Mouse (Mus musculus) induced T-regulatory cell, adult 2 months (primary cell): ENCODE data around the gene Pum3.

Experiments used
- DNase-seq: peaks from one replicate; pipeline ENCODE4 v3.0.0-alpha.2; 2012; ENCODE audit warnings: low read depth

Gene Pum3

DNA sequence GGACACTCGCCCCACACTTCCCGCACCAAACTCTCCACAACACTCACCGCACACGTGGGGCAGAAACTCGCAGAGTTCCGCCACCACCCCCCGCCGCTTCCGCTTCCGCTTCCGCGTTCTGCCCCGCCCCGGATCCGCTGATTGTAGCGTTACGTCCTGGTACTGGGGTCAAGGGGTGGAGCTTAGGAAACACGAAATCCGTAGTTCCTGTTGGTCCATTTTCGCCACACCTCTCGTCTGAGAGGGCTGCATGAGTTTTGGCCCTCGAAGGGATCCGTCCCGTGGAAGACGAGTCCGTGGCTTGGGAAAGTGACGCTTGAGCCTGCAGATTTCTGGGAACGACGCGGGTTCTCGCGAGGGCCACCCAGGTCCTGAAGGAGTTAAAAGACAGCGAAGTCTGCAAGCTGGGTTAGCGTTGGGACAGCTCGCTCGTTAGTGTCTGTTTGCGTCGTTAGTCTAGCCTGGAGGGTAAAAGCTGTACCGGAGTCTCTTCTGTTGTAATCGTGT lies at the start of gene Pum3:
Gene Pum3 (minus strand): TSS at position 81 of the 507 bp plus-strand sequence.
- peak; percentile 98 for DNase-seq

DNA sequence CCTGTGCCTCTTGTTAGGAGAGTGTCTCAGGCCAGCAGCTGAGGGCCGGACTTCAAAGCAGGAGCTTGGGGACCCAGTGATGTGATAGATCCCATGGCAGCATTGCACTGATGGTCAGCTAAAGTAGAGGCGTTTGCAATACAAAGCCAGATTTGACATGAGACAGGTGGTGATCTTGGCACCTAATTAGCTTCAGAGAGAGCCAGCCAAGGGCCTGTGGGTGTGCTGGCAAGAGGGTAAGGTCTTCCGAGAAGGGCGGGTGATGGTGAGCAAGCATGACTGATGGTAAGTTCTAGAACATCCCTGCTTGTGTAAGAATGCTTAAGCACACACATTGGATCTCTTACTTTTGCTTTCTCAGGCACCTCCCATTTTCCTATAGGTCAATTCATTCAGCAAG lies 37.1 kb upstream of the Pum3 start:
- no peak for DNase-seq

DNA sequence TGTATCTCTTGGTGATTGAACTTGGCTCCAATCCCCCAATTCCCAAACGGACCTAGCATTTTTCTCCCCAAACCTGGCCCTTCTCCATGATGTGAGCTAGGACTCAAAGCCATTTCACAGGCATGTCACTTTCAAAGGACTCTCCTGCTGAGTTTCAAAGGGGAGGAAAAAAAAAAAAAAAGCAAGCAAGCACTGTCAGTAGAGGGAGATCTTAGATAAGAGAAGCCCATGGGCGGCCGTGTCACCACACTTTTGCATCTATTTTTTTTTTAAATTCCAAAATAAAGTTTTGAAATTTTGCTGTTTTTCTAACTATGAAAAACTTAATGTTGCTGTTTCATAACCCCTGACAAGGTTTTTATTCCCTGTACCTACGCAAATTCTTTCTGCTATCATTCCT lies 33.0 kb upstream of the Pum3 start:
- no peak for DNase-seq

DNA sequence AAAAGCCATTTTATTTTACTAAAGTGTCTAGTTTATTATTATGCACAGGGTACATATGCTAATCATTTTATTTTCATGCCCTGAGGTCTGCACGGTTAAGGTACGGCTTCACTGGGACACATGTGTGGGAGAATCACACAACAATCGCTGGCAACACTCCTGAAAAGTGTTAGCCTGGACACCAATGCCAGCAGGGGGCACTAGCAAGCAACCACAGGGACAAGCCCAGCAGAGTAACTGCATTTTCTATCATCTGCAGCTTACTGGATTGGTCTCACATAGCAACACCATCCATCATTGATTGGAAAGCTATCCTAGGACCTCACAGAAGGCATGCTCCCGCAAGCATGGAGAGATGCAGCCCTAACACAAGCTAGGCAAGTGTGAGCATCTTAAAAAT lies 20.8 kb upstream of the Pum3 start:
- DNase-seq, result peak; percentile 48

DNA sequence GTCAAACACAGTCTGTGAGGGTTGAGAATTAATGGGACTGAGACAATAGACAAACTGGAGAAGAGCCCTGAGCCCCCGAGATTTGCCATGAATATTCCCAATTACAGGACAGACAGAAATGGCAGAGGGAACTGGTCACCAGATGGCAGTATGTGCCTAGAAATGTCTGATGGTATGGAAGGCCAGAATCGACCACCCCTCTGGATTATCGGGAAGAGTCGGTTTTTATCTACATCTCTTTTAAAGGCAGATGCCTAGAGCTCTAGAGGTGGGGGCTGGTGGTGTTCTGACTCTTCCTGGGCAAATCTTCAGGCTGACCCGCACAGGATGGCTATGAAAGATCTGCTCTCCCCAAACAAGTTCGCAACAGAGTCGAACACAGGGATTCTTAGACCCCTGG lies 17.9 kb upstream of the Pum3 start:
- no peak for DNase-seq

DNA sequence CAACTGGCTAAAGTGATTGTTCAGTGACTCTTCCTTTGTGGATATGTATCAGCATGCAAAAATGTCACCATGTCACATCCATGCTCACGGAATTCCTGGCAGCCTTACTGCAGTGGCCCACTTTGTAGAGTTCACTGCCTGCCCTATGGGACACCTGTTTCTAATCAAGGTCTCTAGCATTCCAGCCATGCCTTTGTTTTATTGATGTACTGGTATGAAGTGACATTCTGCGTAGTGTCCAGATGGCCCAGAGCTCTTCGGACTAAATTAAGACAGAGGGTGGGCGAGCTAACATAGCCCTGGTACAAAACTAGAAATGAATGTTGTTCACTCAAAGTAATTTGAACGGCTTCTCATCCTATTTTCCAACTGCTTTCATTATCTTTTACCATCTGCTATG lies 11.5 kb upstream of the Pum3 start:
- no peak for DNase-seq

DNA sequence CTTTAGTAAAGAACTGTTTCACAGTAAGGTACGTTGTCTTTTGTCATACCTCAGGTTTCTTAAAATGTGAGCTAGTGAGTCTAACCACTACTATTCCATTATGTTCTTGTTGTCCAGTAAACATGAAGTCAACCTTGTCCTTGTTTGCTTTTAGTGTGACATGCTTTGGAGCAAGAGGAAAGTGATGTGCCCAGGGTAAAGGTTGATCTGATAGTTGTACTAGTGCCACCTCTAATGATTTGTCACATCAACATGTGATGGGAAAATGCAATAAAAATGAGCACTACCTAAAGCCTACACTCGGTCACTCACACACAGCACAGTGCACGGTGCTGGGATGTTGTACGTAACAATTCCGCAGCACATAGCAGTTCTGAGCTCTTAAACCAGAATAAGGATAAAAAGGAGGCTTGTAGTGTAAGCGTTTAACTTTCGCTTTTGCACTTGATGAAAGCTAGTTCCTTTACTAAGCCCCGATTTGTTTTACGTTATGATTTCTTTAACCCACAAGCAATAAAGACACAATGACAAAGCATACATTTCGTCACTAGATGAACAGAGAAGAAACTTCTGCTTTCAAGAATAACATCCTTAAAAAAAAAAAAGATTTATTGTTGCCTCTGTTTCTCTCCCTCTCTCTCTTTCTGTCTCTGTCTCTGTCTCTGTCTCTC lies 8.5 kb upstream of the Pum3 start:
- peak; percentile 31 for DNase-seq

DNA sequence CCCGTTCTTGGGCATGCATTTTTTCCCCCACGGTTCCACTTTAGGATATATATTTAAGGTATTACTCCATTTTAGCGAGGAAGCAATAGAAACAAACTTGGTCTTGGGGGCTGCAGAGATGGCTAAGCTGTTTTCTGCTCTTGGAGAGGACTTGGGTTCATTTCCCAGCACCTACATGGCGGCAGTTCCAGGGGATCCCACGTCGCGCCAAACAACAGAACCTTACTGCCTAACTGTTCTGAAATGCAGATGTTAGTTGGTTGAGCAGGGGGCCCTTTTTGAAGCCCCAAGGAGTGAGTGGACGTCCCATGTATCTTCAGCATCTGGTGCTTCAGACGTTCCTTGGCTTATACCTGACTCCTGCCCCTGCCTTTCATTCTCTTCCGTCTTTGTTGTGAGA lies 781 bp upstream of the Pum3 start:
- peak; percentile 39 for DNase-seq

DNA sequence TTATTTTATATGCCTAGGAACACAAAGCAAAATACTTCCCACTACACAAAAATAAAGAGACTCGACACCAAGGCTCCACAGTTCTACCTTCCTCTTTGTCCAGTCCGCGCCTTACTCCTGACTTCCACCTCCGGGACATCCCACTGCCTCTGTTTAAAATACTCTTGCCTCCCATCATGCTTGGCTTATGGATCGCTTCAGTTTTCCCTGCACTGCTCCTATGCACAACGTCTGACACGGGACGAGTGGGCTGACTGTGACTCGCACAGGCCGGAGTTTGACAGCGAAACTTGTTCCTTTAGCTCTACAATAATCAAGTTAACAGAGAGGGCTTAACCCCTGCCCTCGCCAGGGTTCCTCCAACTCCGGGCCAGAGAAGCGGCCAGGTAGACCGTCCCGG lies 344 bp downstream of the Pum3 start:
- no peak for DNase-seq

DNA sequence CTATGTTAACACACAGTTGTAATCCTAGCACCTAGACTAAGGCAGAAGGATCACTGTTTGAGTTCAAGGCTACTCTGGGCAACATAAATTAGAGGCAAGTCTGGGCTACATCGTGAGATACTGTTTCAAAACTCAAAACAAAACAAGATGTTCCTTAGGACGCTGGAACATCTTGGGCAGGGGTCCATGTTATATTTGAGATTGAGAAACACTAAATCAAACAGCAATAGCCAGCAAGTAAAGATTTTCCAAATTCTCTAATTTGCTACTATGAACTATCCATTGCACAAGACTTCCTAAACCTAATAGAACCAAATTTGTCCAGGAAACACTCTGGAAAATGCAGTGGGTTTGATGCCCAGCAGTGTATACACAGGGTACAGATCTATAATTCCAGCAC lies 1.8 kb downstream of the Pum3 start:
- no peak for DNase-seq

DNA sequence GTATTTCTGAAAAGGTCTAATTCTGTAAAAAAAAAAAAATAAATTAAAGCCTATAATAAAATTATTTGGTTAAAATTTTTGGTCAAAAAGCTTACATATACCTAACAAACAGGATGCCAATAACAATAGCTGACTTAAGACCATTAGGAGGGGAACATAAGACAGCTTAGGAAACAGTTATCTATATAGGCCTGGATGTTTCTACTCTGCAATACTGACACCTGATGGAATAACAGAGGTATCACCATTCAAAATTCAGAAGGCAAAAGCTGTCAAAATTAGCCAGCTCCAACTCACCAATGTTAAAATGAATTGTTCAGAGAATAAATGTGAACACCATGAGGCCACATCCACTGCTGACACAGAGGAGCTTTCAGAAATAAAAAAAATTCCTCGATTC lies 3.2 kb downstream of the Pum3 start:
- peak; percentile 38 for DNase-seq

DNA sequence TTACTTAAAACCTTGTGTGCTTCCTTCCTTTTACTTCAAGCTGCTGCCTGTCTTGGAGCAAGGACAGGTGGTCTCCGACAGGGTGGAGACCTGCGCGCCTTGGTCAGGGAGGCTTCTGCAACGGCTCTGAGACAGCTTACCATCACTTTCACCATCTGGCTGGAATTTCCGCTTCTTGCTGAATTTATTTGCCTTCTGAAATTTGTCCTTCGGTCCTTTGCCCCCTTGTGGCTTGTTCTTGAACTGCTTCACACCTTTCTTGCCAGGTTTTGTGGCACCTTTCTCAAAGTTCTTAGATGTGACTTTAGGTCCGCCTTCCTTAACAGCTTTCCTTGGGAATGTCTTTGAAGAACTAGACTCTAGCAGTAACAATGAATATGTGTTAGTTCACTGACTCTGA lies 4.0 kb downstream of the Pum3 start:
- peak; percentile 75 for DNase-seq

DNA sequence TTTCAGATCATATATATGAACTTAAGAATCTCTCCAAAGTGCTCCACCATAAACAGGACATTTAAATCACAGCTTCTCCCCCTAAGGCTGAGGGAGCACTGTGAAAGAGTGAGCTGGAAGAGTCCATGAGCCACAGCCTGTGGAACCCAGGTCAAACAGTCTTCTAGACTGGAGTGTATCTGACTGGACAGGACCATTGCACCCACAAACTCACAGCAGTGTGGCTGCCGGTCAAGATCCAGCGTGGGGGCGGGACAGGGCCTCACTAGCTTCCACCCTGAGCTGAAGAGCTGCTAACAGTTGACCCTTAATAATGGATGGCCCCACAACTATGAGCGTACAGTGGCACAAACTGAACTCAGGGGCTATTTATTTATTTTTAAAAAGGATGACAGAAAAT lies 12.2 kb downstream of the Pum3 start:
- DNase-seq, result no peak

DNA sequence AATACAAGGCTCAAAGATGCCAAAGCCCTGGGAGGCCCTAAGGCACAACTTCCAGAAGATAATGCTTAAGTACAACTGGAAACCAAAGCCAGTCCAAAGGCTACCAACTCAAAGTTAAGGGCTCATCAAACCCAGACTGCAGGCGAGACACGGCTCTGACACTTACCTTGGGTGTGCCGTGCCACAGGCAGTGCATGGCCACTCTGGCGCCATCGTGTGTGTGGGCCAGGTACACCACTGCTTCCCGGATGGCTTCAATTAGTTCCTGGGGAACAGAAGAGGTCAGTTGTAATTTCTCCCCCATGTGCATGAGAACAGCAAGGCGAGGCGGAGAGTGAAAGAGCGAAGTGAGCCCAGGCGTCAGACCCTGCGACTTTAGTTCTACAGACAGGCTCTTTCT lies 13.1 kb downstream of the Pum3 start:
- DNase-seq, result peak; percentile 26

DNA sequence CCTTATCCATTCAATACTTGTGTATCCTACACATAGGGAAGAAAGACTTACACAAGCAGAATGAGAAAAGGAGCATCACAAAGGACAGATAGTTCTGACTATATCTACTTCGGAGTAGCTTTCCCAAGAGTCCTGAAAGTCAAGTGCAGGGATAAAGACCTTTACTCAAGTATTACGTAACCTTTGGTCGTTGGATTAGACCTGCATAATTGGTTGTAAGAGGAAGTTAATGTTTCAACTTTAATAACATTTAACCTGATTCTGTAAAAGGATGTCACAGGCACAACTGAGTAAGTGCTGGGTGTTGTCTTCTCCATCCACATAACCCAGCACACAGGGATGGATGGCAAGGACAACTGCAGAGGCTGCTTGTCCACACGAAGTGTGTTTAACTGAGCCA lies 18.3 kb downstream of the Pum3 start:
- no peak for DNase-seq

DNA sequence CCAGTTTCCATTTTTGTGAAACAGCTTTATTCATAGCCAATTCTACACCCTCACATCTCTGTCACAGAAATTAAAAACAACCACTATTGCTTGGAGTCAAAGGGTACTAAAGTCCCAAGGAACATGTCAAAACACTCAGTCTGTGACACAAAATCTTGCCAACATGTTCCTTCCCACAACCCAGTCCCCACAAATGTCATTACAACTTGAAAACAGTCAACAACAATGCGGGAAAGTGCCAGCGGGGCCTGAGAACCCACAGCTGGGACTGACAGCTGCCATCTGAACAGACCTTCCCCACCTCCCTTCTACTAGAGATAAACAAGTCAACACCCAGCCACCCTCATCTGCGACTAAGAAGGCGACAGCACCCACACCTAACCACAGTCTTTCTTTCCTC lies 18.9 kb downstream of the Pum3 start:
- peak; percentile 9 for DNase-seq

DNA sequence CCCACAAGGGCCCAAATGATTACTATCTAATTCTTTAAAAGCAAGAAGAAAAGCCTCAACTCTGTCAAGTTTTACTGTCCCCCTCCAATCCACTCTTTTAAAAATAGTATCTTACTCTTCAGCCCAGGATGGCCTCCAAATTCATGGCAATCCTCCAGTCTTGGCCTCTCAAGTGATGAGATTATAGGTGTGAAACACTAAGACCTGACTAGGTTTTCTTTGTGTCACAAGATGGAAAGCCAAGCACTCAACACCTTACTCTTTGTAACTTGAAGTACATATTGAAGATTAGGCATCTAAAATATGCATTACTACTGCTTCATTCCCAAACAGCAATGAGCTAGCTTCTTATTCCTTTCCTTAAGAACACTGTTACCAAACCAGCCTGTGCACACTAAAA lies 19.8 kb downstream of the Pum3 start:
- no peak for DNase-seq

DNA sequence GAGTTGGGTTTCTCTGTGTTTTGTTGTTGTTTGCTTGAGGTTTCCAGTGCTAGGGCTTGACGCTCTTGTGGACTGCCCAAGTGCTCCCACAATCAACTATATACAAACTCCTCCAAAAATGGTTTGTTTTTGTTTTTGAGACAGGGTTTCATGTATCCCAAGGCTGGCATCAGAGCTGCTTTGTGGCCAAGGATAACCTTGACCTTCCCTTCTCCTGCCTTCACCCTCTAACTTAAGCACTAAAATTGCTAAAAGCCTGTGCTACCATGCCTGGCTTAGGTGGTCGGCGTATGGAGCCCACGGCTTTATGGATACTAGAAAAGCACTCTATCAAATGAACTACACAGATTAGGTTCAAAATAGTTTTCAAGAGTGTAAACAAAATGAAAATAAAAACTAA lies 20.4 kb downstream of the Pum3 start:
- DNase-seq, result no peak

DNA sequence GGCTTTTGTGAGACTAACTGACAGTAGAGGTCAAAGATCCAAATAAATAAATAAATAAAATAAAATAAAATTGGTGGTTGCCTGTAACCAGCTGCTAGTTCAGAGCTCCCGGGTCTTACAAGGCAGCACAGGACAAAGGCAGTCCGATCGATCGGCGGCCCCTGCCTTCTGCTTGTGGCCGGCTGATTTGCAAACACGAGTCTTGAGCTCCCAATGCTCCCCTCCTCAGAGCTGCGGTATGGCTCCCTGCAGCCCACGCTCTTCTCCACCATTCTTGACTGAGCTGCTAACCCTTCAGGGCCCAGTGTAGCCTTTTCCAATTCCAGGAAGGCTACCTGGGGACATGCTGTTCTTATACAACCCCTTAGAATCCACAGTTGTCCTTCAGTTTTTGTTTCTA lies 31.8 kb downstream of the Pum3 start:
- no peak for DNase-seq

DNA sequence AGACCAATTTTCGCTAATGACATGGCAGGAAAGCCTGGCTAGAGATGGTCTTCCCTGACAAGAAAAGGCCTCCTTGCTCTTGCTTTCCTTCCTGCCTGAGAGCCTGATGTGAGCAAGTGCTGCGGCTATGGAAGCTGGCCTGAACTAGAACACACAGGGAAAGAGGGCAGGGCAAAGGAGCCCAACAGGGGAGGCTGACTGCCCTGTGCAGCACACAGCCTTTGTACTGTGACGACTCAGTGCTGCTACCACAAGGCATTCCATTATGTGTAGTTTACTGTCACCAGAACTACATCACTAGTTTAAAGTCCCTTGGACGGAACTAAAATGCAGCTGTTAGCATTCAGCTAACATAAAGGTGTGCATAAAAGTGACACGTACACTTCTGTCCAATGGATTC lies 32.4 kb downstream of the Pum3 start:
- DNase-seq, result no peak

DNA sequence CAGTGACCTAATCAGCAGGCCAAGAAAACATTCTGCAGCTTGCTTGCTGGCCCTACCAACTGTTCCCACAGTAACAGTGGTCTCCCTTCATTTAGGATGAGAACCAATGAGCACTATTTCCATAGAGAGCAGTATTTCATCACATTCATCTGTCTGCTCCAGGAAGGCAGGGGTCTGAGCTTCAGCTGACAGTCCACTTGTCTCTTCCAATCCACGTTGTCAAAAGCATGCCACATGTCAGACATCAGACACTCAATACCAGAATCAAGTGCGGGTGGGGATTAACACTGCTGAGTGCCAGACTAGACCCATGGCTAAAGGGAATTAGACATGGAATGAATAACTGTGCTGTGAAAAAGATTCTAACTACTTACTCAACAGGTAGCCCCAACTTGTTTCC lies 32.9 kb downstream of the Pum3 start:
- DNase-seq, result no peak

DNA sequence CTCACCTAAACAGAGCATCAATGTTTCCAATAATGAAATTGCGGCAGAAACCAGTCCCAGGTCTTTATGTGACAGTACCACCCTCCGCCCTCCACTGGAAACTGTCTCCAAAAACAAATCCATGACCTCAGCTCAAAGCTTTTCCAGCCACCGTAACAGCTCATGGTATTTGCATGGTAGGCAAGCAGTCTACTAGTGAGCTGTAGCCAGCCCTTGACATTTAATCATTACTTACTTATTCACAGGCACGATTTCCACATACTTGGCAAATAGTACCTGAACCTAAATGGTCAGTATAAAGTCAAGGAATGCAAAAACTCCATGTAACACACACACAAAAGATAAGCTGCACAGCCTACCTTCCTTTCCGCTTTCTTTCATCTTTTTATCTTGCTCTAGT lies 33.7 kb downstream of the Pum3 start:
- no peak for DNase-seq

DNA sequence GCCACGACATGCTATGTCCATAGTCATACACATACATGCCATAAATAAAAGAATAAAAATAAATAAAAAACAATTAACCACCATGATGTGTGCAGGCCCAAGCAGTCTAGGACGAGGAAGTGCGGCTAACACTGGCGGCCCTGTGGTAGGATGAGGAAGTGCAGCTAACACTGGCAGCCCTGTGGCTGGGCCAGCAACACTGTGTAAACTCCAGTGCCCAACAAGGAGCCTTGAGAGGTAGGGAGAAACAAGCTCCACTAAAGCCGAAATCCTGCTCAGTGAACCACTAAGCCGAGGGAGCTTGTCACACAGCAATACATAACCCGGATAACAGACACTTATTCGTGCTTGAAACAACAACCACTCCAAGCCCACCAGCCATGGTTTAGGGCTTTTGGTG lies 34.1 kb downstream of the Pum3 start:
- no peak for DNase-seq

DNA sequence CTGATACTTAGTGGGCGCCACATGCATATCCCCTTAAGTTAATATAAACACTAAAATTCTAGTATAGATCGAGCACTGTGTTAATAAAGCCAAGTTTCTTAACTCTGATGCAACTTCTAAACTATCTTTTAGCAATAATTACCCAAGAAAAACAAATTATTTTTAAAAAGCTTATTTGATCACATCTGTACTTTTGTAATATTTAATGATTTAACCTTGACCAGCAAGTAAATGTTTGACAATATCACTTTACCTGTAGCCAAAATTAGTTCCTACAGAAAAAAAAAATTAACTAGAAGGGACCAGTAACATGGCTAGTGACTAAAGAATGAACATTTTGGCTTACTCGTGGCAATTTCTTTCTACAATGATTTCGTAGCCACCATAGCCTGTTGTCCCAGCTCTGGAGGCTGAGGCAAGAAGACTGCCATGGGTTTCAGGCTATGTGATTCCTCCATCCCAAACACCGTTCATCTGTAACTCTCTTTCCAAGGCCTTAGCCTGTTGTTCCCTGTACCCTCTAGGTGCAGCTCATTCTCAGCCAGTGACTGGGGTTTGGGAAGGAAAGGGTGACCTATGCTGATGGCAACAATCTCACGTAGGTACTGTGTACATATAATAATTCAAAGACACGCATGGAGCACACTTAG lies 35.2 kb downstream of the Pum3 start:
- DNase-seq, result no peak
